Mouse (Mus musculus): Measurements from ENCODE around the gene Slc5a9.
"Not testable (repeated sequence)": the region's sequence is repeated elsewhere in the genome, so short reads cannot be mapped to it uniquely, and the experiment has no call there.

Slc5a9 gene

GRCm38 (mm10) chr4:111902775-111903174 lies at the start of gene Slc5a9:
Slc5a9 (minus strand) TSS chr4:111902918.
- DNase-seq (ENCODE audit: low read depth), result no peak

- no peak for DNase-seq (ENCODE audit: low read depth)
These were observed 16.4 kb upstream of the Slc5a9 start, which contains the start of gene Skint8 for GRCm38 (mm10) chr4:111919092-111919491. Skint8 (plus strand) TSS chr4:111919392.

DNA sequence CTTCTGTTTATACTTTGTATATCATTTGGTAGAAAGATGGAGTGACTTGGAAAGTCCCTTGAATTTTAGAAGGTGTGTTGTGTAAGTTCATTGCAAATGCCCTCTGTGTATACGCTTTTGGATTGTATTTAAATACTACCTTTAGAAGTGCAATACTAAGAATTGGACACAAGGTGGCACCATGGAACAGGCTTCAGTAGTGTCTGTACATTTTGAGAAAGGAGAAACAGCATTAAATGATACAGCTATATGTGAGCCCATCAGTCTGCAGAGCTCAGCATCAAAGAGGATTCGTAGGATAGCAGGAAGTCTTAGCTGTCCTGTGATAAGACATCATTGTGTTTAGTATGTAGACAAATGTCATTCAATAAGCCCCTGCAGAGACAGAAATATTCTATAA lies 5.2 kb upstream of the Slc5a9 start:
- DNase-seq (ENCODE audit: low read depth), result peak; percentile 61

GRCm38 (mm10) chr4:111901473-111901872 lies 1.2 kb downstream of the Slc5a9 start:
- DNase-seq (ENCODE audit: low read depth), result no peak

DNA sequence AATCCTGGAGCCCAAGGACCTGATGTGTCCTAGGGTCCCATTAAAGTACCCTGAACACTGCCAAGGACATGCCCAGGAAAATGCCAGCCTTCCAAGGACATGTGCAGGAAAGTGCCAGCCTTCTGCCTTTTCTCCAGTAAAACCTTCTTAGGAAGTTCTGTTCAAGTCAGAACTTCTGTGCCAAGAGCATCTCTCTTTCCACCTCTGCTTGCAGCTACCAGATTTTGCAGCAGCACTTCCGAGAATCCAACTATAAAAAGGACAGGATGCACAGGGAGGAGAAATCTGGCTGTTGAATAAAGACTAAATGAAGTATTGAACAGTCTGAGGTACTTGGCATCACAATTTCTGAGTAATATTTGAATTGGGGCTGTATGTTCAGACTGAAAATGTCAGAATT lies 2.2 kb downstream of the Slc5a9 start:
- DNase-seq (ENCODE audit: low read depth), result not testable (repeated sequence)

- DNase-seq (ENCODE audit: low read depth), result no peak
These were observed 4.2 kb downstream of the Slc5a9 start for GRCm38 (mm10) chr4:111898566-111898965.

DNA sequence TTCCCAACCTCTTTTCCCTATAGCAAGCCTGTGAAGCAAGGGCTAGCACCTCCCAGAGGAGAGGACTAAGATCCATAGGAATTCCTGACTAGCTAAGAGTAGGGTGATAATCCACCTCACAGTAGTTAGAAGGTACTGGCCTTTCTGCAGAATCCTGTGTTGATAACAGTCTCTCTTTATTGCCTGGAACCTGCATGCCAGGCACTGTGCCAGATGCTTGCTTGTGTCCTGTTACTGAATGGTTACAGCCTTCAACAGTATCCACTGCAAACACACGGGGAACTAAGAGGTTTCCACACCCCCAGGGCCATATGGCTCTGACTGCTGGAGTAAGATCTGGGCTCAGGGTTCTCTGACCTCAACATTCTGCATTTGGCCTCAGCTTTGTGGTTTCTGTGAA lies 5.0 kb downstream of the Slc5a9 start:
- DNase-seq (ENCODE audit: low read depth), result no peak

- no peak for DNase-seq (ENCODE audit: low read depth)
These were observed 10.6 kb downstream of the Slc5a9 start for GRCm38 (mm10) chr4:111892138-111892537.

- peak; percentile 70 for DNase-seq (ENCODE audit: low read depth)
These were observed 16.1 kb downstream of the Slc5a9 start for GRCm38 (mm10) chr4:111886607-111887006.

GRCm38 (mm10) chr4:111886018-111886417 lies 16.7 kb downstream of the Slc5a9 start:
- DNase-seq (ENCODE audit: low read depth), result peak; percentile 65

GRCm38 (mm10) chr4:111883543-111883942 lies 19.2 kb downstream of the Slc5a9 start:
- no peak for DNase-seq (ENCODE audit: low read depth)

DNA sequence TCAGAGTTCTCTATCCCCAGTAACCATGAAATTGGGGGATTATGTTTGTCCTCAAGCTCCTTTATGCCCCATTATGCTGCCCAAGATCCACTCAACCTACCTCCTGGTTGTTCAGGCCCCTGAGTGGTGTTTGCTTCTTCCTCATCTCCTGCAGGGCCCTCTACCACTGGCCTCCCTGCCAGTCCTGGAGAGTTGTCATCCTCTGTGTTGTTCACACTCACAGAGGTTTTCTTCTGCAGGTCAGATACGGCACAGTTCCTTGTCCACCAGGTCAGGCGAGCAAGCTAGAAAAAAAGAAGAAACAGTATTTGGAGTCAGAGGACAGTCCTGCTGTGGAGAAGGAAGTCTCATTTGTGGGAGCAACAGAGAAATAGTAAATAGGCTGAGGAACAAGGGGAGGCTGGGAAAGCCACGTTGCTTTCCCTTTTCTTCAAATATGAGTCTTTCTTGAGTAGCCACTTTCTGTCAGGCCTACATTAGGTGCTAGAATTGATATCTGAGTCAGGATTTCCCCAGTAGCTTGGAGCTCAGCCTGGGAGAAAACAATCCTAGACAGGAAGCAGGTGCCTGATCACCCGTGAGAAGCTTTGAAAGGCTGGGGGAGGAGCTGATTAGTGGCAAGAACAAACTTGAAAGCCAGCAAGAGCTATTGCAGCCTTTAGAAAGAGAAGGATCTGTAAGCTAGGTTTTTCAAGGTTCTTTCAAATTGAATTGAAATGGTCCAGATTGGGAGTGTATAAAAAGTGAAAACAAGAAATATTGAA lies 22.4 kb downstream of the Slc5a9 start:
- DNase-seq (ENCODE audit: low read depth), result peak; percentile 11

GRCm38 (mm10) chr4:111867743-111868401 lies 34.8 kb downstream of the Slc5a9 start:
- DNase-seq (ENCODE audit: low read depth), result no peak

DNA sequence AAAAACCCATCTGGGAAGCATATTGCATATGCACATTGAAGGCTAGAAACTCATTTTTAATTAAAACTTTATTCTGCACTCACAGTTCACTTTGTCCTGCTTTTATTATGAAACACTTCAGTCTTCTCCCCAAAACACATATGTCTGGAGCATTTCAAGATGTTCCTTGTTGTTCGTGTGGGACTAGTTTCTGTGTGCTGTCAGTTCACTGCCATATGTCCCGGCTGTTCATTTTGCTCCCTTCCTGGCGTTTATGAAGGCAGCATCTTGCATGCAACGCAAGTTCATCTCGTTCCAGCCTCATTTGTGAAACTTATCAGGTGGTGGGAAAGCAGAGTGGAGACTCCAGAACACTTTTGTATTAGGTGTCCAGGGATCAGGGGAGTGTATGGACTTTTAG lies 36.0 kb downstream of the Slc5a9 start:
- no peak for DNase-seq (ENCODE audit: low read depth)

DNA sequence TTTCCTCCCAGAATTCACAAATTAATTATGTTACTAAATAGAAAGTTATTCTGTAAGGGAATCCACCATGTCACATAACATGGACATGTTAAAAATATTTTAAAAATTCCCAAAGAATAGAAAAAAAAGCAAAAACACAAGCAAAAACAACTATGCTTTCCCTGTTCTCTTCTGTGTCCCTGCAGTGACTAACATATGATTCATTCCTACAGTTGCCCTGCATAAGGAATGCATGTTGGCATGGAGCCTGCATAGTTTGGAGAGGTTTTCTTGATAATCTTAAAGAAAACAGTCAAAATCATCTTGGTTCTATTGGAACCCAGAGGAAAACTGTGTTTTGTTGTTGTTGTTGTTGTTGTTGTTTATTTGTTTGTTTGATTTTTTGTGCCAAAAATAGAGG lies 50.1 kb downstream of the Slc5a9 start:
- DNase-seq (ENCODE audit: low read depth), result no peak

DNA sequence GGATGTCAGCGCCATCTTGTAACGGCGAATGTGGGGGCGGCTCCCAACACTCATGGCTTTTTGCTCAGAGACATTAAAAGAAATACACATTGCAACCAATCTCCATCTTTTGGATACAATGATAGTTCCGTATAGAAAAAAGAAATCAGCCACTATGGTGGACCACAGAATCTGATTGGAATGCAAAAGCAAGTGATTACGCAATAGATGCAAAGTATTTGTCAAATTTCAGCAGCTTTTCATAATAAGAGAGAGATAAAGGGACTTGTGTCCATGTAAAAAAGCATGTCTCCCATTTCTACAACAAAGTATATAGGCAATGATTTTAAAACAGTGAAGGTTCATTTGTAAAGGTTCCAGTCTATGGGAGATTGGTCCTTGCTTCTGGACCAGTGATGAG lies 63.8 kb downstream of the Slc5a9 start:
- no peak for DNase-seq (ENCODE audit: low read depth)
